Mouse (Mus musculus): ENCODE results near the gene As3mt.

- TF ChIP-seq CTCF (conservative IDR thresholded peaks at IDR 0.05; ENCODE audit: low read length), result no peak
- TF ChIP-seq NANOG (IDR thresholded peaks at IDR 0.05; ENCODE audit: borderline replicate concordance, low read length), result no peak
- TF ChIP-seq POU5F1 (IDR thresholded peaks at IDR 0.05; ENCODE audit: borderline replicate concordance, low read length), result no peak
These were observed 41.8 kb upstream of the As3mt start for GRCm38 (mm10) chr19:46665474-46665873.
